Mouse (Mus musculus): Measurements from ENCODE around the gene Gstp3.
A peak's percentile ranks its signal among the peaks of the same experiment; 100 is the strongest.

The Gstp3 gene

DNA sequence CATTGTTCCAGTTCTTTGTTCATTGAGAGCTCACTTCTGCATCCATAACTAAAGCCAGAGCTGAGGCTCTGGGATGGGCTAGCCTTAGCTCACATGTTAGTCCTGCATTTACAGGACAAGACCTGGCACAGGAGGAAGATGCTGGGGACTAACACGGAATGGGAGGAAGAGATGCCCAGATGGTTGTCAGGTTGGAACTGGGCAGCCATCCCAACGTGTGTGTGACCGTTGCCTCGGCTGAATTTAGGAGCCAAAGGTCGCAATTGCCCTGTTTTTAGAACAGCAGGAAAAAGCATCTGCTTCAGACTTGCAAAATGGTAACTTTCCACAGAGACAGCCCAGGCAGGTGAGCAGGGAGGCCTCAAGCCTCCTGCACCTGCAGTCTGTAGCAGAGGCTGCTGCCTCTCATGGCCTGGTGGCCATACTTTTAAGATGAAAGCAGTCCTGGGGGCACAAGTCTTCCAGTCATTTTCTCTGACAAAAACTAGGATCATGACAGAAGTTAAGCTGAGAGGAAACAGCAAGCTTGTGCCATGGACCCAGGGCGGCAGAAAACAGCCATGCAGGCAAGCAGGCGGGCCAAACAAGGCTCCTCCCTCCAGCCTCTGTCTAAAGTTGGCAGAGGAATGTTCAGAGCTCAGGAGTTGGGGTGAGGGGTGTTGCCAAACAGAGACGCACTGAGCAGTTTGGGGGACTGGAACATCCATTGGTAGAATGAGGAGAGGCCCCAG is 4.0 kb downstream of the Gstp3 start:
- no peak for TF ChIP-seq GATA4 (IDR thresholded peaks at IDR 0.05; ENCODE audit: insufficient replicate concordance, low read length)

DNA sequence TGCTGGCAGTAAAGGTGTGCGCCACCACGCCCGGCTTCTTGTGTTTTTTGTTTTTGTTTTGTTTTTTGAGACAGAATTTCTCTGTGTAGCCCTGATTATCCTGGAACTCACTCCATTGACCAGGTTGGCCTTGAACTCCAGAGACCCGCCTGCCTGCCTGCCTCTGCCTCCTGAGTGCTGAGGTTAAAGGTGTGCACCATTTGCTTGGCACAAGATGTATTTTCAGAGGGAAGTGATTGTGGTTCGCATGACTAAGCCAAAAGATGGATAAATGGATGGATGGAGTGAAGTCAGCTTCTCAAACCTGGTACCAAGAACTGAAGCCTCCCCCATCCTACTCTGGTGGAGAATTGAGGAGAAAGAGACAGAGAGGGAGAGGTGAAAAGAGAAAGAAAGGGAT is 4.8 kb downstream of the Gstp3 start:
- TF ChIP-seq GATA4 (IDR thresholded peaks at IDR 0.05; ENCODE audit: insufficient replicate concordance, low read length): no peak

DNA sequence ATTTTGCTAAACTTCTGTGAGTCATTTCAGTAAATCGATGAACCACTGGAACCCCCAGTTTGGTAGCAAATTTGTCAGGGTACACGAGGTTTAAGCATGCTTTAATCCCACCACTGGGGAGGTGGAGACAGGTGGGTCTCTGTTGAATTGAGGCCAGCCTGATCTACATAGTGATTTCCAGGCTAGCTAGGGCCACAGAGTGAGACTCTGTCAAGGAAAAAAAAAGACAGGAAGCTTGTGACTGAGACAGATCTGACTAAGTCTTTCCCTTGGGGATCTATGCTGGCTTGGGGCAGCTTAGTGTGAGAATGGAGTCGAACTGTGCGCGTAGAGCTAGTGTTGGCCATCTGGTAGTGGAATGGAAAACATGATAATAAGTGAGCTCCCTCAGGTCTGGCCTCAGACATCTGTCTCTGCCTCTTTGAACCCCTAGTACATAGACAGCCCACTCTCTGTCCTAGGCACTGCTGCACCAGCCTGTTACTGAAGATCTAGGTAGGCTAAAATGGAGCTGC is 6.8 kb downstream of the Gstp3 start:
- no peak for TF ChIP-seq GATA4 (IDR thresholded peaks at IDR 0.05; ENCODE audit: insufficient replicate concordance, low read length)

DNA sequence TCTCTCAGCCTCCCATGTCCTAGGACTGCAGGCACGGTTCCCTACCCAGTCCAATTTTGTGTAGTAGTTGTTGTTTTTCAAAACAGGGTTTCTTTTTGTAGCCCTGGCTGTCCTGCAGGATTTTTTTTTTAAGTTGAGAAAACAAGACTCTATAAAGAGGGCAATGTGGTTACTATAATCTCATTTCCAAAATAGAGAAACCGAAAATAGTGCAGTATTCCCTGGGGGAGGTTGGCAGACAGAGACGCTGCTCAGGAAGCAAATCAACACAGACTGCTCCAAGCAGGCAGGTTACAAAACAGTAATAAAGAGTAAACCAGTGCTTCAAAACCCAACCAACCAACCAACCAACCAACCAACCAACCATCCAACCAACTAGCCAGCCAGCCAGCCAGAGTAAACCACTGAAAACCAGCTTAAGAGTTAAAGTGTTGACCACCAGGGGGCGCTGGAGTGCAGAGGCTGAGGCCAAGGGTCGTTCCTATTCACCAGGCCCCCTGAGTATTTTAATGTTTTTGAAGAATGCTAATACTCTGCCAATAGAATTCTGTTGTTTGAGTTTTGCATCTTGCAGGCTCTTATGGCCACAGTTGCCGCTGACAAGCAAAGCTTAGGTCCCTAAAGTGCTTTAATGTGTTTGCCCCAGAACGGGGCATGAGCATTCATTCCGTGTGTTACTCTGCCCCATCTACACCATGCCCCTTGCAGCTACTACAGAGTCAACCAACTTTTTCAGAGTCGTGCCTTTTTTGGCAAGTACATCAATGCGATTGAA is 7.4 kb downstream of the Gstp3 start:
- TF ChIP-seq GATA4 (IDR thresholded peaks at IDR 0.05; ENCODE audit: insufficient replicate concordance, low read length): no peak

DNA sequence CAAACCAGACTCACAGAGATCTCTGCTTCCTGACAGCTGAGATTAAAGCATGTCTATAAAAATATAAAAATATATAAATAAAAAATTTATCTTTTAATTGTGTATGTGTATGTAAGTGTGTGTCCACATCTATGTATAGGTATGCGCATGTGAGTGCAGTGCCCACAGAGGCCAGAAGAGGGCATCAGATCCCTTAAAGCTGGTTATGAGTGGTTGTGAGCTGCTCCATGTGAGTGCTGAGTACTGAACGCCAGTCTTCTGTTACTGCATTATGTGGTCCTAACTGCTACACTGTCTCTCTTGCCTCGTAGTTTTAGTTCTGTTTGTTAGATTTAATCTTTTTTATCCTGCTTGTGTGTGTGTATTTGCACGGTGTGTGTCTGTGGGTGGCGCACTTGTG is 8.4 kb downstream of the Gstp3 start:
- TF ChIP-seq GATA4 (IDR thresholded peaks at IDR 0.05; ENCODE audit: insufficient replicate concordance, low read length): no peak

DNA sequence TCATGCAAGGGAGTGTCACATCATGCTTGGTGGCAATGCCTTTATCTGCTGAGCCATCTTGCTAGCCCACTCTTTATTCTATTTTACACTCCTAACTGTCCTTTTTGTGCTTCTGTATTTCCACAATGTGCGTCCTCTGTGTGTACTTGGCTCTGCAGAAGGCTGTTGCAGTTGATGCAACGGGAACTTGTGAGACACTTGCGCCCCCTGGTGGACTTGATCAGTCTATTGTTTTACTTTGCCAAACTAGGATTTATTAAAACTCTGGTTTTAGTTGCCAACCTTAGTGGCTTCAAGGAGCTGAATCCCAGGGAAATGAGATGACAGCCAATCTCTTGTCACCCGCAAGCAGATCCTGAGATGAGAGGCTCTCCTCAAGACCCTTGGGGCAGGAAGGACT is 11.5 kb downstream of the Gstp3 start:
- TF ChIP-seq GATA4 (IDR thresholded peaks at IDR 0.05; ENCODE audit: insufficient replicate concordance, low read length): no peak

DNA sequence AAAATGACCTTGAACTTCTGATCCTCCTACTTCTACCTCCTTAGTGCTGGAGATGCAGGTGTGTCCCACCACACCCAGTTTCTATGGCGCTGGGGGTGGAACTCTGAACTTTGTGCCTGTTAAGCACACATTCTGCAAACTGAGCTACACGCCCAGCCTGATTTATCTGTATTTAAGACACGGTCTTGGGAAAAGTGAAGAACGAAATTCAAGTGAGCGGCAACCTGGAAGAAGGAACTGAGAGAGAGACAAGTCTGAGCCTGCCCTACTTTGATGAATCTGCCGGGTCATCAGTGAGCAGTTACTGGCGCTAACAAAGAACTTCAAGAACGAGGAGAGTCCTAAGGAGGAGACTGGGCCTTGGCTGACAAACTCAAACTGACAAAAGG is 12.5 kb downstream of the Gstp3 start:
- TF ChIP-seq GATA4 (IDR thresholded peaks at IDR 0.05; ENCODE audit: insufficient replicate concordance, low read length): no peak

DNA sequence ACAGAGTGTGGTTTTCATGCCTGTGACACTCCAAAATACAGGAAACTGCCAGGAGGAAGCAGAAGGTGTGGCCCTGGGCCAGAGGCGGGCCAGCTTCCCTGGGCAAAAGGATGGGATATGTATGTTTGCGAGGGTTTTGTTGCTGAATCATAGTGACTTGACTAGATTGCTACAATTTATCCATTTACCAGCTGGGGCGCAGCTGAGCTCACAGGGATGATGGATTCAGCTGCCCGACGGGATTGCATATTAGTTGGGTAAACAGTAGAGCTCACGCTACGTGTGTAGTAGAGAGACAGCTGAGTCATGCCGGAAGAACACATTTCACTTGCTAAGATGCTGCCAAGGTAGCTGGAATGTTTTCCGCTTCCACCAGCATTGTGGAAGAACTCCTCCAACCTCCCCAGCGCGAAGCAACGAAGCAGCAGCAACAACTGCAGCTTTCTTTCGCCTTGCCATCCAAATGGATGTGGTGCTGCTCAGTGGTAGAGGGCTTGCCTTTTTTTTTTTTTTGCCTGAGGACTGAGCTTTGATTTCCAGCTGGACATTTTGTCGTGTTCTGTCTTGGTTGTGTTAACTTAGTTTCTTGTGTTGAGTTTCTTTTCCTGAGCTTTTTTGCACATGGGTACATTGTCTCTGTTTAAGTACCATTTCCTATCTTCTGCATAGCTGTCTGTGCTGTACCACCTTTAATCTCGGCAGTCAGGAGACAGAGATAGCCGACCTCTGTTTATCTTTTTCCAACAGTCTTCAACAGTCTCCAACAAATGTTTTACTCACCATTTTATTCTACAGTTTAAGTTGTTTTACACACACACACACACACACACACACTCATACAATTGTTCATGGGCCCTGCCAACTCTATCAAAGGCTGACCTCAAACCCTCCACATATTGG is 13.2 kb downstream of the Gstp3 start, which contains the start of gene Gstp2:
Gene Gstp2 (minus strand): TSS at position 58 of the 900 bp plus-strand sequence.
- TF ChIP-seq GATA4 (IDR thresholded peaks at IDR 0.05; ENCODE audit: insufficient replicate concordance, low read length): no peak

DNA sequence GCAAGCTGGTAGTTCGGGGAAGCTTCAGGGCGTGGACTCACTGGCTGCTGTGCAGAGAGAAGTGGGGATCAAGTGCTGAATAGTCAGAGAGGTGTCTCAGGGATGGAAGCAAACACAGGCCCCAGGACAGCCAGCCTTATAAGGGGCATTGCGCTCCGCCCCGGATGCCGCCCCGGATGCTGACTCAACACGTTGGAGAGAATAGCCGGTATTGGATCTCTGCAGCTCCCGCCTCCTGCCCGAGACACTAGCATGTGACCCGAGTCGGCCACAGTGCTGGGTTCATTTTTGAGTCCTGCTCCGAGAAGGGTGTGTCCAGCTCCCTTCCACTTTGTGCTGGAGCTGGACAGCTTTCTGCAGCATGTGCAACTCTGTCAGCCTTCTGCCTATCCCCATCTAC is 17.2 kb downstream of the Gstp3 start:
- no peak for TF ChIP-seq GATA4 (IDR thresholded peaks at IDR 0.05; ENCODE audit: insufficient replicate concordance, low read length)

DNA sequence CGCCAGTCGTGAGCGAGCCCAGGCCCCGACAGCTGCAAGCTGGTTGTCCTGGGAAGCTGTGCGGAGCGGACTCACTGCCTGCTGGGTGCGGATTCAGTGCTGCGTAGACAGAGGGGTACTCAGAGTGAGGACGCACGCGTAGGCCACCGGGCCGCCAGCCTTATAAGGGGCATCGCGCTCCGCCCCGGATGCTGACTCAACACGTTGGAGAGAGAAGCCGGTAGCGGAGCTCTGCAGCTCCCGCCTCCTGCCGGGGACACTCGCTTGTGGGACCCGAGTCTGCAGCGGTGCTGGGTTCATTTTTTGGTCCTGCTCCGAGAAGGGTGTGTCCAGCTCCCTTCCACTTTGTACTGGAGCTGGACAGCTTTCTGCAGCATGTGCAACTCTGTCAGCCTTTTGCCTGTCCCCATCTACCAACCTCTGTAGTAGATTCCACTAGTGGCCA is 21.6 kb downstream of the Gstp3 start, which contains the start of gene Gstp1:
Gene Gstp1 (minus strand): TSS at position 198 of the 445 bp plus-strand sequence.
- TF ChIP-seq GATA4 (IDR thresholded peaks at IDR 0.05; ENCODE audit: insufficient replicate concordance, low read length): peak; percentile 7; the same call in 1 of the 2 replicates

DNA sequence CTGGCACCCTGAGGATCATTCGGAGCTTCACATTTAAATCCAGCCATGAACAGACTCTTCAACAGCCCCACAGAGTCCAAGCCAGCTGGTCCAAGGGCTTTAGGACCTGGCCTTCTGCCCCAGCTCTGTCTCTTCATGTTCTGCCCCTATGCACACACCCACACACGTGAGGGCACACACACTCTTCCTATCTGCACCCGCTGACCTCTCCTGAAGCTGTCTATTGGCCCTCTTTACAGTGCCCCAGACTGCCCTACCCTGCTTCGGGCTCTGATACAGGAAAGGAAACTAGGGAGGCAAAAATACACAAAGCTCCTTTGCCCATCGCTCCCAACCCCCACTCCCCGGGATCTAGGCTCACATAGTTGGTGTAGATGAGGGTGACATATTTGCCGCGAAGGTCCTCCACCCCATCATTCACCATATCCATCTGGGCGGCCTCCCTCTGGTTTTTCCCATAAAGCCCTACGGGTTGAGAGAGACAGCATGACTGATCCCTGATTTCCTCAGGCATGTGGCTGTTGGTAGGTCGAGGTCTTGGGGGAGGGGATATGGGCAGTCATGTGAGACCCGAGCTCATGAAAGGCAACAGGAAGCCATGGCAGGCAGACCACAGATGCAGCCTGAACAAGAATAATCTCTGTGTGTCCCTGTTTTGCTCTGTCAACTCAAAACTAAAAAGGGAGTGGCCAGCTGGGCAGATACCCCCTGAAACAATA is 22.9 kb downstream of the Gstp3 start:
- TF ChIP-seq GATA4 (IDR thresholded peaks at IDR 0.05; ENCODE audit: insufficient replicate concordance, low read length): no peak

DNA sequence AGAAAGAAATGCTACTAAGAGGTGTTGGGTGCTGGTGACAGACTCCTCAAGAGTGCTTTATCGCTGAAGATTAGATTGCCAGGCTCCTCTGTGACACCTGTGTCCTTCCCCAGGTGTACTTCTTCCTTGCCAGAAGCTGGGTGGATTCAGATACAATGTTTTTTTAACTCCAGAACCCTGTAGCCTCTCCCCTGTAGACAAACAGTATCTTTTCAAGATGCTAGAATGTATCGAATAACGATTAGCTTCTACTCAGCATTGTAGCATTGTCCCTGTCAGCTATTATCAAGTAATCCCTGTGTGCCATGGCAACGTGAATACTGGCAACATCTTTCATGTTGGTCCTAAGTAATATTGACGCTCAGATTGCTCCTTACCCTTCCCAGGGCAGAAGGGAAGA is 25.6 kb downstream of the Gstp3 start:
- no peak for TF ChIP-seq GATA4 (IDR thresholded peaks at IDR 0.05; ENCODE audit: insufficient replicate concordance, low read length)

DNA sequence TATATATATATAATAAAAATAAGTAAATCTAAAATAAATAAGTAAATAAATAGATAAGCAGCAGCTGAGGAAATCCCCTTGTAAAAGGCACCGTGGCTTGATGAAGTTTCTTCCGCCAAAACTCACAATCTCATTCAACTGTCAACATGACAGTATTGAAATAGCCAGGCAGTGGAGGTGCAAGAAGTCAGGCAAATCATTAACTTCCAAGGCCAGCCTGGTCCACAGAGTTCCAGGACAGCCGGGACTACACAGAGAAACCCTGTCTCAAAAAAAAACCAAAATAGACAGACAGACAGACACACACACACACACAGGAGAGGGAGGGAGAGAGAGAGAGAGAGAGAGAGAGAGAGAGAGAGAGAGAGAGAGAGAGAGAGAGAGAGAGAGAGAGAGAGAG is 26.1 kb downstream of the Gstp3 start:
- no peak for TF ChIP-seq GATA4 (IDR thresholded peaks at IDR 0.05; ENCODE audit: insufficient replicate concordance, low read length)

DNA sequence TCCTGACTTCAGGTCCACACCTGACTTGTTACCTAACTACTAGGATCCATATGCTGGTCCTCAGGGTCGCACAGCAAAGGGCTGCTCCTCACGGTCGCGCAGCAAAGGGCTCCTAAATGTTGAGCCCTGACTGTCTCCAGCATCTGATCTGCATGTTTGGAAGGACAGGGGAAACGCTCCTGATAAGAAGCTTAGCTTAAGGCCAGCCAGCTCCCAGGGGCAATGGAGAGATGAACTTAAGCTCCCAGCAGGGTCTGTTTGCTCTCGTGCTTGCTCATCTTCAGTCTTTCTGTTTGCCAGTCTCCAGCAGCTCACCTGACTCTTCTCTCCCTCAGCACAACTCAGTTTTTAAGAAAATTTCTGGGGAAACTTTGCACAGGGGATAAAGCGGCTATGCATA is 26.7 kb downstream of the Gstp3 start:
- no peak for TF ChIP-seq GATA4 (IDR thresholded peaks at IDR 0.05; ENCODE audit: insufficient replicate concordance, low read length)

Measured in liver, adult (tissue).